Mouse (Mus musculus) adipocyte (in vitro differentiated cells): Measurements from ENCODE around the gene Dnajc13.

ENCODE experiments used
- DNase-seq: peaks from one replicate; pipeline ENCODE4 v3.0.0-alpha.2; 2016; ENCODE audit warnings: low spot score

The Dnajc13 gene

DNA sequence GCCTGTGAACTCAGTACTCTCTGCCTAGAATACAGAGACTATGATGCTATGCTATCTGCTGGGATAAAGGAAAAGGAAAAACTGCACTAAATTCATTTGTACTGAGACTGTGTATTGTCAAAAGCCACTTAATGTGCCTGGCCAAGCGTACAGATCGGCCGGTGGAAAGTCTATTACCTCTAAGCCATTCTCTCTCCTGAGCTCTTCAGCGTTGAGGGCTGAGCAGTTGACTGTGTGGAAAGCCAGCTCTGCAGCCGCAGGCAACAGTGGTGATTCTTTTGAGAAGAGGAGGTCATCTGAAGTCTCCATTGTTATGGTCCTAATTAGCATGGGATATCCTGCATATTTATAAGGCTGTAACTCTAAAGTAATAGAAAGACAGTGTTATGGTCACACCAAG, 80.4 kb downstream of the Dnajc13 start:
- DNase-seq: no peak

DNA sequence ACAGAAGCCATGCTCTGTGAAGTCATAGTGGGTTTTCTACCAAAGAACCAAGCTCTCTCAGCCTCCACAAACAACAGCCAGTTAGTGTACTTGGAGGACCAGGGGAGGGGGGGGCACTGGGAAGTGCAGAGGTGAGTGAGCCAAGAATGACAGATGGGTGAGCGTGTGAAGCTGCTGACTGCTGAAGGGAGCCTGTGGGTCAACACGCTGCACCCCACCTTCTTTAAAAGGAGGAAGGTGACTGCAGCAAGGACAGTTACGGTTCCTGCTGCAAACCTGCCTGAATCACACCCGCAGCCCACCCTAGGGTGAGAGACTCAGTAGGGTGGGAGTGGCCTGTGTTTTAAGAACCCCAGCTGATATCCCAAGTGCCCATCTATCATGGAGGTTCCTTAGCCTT, 81.1 kb downstream of the Dnajc13 start:
- no peak for DNase-seq

DNA sequence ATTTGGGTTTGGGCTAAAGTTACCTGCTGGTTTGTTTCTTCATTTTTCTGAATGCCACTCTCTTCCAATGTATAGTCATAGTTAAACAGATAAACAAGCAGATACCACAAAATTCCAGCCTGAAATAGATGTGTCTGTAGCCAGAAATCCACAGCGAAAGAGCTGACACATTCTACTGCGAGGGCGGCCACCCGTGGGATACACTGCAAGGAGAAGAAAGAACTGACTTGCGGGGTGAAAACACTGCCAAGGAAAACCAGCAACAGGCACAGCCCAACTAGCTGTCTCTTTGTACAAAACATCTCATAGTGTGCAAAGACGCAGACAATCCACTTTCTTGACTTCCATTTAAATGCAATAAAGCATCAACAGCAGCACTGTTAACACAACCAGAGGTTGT, 82.7 kb downstream of the Dnajc13 start:
- DNase-seq: no peak

DNA sequence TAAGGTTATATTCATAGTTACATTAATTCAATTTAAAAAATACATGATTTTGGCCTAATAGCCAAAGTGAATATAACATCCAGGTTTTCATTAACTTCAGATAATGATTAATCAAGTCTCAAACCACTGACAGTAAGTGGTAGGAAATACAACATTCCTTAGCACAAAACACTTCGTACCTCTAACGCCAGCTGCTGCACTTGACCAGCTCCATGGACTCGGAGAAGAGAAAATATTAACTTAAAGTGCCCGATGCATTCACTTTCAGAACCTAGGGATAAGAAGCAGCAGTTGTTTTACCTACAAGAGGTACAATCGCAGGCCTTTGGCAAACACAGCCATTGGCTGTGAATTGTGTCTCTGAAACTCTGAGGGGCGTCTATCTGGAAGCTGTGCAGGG, 90.4 kb downstream of the Dnajc13 start:
- no peak for DNase-seq

DNA sequence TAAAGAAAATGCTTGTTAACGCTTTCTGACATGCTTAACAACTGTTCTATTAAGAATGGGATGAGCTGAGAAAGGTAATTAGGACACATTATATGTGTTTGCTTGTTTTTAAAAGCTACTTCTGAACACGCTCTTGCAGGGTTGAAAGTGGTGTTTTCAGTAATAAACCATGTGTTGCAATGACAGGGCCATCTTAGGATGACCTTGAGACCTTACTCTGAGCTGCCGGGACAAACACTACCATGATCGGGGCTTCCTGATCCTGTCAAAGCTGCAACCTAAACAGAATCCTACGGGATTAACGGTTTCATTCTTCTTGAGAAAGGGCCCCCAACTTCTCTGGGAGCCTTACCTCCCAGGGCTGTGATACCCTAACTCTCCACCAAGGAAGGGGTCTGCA, 91.1 kb downstream of the Dnajc13 start:
- DNase-seq: no peak

DNA sequence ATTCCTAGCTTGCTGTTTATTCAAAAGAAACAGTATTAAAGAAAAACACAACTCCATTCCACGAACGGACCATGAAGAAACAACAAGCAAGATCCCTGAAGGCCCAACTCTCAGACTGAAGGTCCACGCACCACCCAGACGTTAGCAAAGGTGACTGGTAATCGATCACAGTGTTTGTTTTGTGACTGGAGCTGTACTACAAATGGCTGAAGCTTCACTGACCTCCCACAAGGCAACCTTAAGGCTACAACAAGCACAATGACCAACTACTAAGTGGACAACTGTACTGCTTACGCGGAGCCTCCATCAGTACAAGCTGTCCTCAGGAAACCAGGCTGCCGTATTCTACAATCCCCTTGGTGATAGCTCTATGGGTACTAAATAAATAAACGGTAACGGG, 92.7 kb downstream of the Dnajc13 start:
- DNase-seq: no peak

DNA sequence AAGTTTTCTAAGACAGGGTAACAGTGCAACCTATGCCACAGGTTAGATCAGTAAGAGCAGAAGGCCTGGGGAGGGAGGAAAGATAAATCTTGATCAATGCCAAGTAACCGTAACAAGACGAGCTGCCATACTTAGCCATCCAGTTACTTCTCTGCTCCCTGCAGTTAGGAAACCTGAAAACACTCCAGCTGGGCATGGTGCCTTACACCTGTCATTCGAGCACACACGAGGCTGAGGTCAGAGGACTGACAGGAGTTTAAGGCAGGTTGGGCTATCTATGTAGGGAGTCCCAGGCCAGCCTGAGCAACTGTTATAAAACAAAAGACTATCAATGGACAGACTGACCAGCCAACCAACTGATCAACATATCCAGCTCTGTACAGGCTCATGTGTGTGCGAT, 96.8 kb downstream of the Dnajc13 start:
- DNase-seq: no peak

DNA sequence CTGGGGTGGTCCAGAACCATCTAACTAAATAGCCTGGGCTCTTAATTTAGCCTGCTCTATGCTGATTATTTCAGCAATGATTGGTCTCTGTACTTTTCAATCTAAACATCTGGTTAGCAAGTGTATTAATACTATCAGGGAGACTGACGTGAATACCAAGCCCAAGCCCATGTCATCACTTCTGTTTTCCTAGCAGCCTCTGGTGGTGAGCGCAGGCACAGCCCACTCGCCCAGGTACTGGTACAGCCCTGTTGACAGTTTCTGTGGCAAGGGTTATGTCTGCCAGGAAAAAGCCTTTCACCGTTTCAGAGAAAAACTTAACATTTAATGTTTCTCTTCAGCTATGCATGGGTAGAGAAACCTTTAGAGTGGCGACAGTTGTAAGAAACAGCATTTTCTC, 98.5 kb downstream of the Dnajc13 start:
- DNase-seq: no peak

DNA sequence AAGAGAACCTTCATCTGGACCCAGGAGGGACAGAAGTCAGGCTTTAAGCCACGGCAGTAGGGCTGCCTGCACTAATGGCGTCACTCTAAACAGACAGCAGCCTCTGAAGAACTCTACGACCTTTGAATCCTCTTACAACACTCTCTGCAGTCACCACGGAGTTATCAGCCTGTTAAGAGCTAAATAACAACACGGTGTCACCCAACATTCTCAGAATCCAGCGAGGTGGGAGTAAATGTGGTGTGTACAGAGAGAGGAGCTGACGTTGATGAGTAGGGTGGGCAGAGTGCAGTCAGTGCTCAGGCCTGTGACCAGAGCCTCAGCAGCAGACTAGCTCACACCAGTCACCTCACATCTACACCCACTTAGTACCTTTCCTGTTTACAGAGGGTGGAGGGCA, 101.6 kb downstream of the Dnajc13 start:
- no peak for DNase-seq

DNA sequence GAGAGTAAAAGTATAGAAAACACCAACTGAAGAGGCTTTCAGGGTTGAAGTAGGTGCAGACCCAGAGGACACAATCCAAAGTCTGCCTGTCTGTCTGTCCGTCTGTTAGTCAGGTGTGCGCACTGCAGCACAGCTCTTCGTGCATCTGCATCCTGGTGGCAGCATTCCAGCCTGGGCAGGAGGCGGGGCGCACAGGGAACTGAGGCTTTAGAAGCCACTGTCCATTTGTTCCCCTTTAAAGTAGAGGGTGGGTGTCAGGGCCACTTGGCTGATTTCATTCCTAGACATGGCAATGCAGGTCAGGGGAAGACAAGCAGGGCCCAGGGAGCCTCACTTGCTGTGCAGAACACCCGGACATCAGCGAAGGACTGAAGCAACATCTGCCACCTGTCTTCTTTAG, 105.4 kb downstream of the Dnajc13 start:
- DNase-seq: no peak

DNA sequence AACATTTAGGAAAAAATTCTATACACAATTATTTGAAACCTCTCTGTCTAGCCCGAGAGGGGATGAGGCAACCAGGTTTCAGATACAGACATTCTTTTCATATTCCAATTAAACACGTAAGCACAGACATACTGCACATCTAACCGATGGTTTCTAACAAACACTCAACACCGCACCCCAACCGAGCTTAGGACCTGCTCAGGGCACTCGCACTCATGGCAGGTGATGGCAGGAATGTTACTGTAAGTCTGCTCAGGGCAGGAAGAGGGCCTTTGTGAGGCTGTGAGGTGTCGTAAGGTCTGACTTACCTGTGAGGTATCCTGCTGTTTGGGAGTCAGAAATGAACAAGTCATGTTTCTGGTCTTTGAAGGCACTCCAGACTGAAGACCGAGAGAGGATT, 106.2 kb downstream of the Dnajc13 start:
- DNase-seq: no peak

DNA sequence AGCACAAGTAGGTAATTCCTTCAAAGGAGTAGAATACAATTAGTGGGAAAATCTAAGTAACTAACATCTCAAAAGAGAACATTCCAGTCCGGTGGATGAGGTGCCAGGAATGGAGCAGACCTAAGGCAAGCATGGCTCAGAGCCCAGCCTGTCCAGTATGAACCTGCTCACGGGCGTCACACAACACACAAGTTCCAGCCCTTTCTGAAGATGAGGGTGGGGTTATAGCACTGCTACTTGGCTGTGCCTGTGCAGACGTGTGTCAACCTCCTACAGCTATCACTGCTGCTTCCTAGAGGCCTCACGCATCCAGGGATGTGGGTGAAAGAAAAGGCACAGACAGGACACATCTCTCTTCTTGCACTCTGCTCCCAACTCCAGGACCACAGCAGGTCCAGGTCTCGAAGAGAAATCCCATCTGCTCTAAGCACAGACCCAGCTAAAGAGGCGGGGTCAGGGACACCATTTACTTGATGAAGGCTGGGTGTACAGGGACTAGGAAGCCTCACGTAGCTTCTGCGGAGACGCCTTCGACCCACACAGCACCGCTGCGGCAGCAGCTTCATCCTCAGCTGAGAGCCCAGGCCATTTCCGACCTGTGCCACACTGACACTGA, 107.5 kb downstream of the Dnajc13 start:
- peak; percentile 32 for DNase-seq

DNA sequence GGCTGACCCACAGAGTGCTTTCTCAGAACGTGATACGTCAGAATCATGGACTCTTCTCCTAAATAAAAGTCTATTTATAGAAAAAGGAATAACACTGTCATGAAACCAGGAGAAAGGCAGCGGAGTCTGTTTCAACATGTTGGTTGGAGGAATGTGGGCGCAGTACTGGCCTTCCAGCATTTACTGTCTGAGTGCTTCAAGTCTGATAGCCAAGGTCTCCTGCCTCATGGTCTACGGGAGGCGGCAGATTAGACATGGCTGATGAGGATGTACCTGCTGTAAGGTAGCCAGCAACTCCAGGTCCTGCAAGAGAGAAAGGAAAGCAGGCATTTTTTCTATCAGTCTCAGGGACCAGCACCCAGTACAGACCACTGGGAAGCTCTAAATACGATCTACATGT, 110.6 kb downstream of the Dnajc13 start:
- peak; percentile 6 for DNase-seq

DNA sequence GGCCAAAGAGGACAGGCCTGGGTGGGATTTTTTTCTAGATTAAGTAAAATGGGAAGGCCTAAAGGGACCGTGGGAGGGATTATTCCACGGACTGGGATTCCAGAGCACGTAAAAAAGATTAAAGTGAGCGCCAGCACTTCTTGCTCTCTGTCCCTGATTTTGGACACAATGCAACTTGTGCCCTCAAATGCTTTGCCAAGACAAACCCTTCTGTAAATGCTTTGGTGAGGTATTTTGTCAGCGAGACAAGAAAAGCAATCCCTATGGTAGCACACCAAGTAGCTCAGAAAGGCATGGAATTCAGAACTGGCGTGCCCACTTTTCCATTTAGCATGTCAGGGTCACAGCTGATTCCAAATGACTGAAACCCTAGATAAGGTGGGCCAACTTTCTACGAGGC, 113.8 kb downstream of the Dnajc13 start:
- peak; percentile 28 for DNase-seq

DNA sequence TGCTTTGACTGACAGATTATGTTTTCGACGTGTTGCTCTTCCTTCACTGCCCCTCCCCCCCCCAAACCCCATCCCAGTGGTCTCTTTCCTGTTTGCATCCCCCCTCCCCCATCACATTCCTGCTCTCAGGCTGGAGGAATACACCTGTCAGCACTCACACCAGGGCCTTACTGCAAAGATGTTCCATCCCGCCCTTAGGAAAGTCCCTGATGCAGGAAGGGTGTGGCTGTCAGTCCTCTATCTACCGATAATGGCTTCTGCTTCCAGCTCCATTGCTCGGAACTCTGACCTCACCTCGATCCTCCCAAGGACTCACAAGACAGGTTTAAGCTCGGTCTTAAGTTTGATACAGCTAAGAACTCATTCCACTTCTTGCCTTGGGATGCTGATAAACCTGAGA, 116.0 kb downstream of the Dnajc13 start:
- DNase-seq: no peak

DNA sequence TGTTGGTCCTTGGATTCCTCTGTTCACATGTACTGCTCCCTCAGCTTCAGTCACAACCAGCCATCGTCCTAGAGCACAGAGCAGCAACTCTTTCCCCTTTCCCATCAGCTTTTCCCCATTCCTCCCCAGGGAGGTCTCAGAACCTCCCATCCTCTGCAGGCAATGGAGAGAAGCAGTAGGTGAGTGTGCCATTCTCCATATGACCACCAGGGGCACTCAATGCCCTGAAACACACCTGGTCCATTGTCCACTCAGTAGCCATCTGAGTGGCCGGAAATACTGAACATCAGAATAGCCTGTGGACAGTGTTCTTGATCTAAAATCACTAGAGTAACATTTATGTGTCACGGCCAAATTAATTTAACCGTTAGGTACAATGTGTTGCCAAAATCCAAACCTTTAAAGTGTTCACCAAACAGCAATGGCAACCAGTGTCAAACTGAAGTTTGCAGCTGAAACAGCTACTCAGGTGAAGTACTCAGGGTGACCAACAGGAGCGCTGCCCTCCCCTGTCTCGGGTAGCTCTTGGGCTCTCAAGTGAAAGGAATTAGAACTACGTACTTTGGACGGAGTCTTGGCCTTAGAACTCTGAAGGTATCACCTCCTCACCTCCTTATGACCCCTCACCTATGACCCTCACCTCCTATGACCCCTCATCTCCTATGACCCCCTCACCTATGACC, 118.3 kb downstream of the Dnajc13 start:
- no peak for DNase-seq

DNA sequence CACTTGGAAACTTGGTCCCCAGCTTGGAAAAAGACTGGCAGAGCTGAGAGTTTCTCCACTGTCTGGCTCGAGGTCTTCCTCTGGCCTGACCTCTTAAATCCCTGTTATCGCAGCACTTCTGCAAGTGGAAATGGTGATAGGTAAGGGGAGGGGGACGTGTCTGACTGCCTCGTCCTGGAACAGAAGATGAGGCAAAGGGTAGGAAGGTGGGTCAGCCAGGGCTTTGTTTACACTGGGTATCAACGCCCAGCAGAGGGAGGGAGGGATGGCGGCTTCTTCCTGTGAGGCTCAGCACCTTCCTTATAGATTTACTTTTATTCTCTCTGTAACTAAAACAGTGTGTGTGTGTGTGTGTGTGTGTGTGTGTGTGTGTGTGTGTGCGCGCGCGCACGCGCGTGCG, 119.9 kb downstream of the Dnajc13 start:
- no peak for DNase-seq

DNA sequence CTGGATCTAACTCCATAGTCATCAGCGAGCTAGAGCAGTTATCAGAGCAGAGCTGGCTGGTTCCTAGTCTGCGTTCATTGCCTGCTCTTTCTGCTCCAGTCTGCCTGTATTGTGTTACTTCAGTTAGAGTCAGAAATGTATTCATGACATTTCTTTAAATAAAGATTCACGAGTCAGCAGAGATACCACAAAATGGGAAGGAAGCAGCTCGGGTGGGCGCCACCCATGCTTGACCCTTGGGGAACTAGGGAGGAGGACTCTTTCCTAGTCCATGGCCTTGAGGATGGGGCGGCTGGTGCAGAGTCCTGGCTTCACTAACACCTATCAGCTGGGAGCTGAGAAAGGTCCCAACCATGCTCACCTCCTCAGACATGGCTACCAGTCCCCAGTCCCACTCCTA, 122.4 kb downstream of the Dnajc13 start:
- no peak for DNase-seq

DNA sequence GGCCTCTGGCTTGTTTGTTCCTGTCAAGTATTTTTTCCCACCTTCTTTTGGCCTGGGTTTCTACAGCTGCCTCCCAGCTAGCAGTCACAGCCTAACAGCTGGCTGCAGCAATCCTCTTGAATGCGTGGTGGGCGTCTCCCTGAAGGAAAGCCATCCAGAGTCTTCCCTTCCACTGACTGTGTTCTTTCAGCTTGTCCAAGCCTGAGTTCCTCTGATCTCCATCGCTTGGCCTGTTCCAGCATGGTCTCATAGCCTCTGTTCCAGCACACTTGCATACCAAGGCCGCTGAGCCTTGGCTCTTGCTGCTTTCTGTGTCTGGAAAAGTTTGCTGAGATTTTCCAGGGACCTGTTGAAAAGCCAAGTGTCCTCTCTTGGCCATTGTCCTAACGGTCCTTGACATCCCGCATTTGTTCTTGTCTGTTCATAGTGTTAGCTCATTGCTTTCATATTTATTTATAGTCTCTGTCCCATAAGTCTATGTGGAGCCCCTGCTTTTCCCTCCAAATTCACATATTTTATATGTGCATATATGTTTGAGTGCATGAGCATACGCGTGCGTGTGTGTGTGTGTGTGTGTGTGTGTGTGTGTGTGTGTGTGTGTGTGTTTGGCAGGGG, 132.5 kb downstream of the Dnajc13 start:
- DNase-seq: no peak

DNA sequence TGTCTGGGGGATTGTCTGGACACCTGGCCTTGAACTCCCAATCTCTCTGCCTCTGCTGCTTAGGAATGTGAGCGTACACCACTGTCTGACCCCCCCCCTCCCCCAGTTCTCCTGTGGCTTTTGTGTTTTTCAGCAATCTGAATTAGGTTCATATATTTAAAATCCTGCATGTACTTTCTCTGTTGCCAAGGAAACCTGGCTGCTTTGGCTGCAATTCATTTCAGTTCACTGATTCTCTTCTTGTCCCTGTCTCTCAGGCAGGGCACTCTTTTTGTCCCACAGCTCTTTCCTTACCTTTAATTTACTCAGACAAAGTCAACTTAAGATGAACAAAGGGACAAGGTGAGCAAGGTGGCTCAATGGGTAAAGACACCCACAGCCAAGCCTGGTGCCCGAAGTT, 134.6 kb downstream of the Dnajc13 start:
- DNase-seq: no peak

DNA sequence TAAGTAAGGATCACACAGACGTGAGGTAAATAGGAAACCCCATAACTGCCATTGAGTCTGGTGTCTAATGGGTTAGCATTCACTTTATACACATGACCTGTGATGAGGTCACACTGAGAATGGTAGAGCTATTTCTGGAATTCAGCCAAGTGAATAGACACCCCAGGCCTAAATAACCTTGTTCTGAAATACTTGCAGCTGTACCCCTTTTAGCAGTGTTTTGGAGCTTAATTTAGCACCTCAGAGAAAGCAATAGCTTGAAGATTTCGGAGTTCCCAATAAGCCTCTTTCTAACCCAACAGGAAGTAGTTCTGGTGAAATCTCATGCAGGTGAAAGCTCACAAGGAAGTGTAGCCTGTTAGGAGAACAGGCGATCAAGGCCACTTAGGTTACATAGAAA, 135.9 kb downstream of the Dnajc13 start, which contains the start of gene Ackr4:
Ackr4 (minus strand) TSS at position 101 of the 400 bp plus-strand sequence.
- no peak for DNase-seq

DNA sequence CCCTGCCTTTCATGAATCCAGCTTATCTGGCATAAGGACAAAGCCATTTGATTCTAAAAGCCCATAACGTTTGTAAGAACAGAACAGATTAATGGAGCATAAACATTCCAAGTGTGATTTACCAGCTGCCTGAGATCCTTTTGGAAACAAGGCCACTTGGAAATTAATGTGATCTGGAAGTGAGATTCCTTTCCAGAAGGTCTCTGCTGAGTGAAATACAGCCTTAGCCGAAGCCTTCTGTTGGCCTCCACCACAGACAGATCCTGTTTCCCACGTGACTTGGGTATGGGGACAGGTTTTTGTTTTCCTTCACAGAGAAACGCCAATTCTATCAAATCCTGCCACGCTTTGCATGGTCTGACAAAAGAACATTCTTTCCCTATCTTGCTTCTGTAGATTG, 139.1 kb downstream of the Dnajc13 start:
- no peak for DNase-seq

DNA sequence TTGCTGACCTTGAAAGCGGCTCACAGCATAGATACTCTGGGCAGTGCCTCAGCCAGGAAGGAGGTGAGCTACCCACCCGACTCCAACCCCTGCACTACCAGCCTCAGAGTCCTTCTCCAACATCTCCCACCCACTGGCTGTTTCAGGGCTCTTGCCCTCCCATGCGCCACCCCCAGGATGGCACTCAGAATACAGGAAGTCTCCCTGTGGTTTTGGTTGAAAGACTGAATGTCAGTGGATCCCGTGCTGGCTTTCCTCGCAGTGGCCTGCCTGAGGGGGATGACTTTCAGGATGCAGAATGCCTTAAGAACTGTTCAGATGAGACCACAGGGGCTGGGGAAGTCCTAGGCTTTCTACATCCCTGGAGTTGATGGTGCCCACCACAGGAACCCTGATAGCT, 139.6 kb downstream of the Dnajc13 start:
- DNase-seq: no peak

DNA sequence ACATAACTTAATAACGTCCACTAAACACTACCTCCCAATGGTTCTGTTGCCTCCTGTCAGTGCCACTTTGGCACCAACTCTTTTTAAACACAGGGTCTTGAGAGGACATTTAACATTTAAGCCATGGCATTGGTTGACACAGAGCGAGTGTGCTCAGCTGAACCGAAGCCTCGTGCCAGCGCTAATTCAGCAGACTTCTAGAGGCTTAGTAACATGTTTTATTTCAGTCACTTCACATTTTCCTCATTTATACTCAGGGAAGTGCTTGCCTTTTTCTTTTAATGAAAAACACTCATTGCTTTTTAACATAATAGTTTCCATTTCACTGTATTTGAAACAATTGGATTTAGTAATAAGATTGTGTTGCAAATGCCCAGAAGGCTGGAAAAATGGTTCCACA, 153.6 kb downstream of the Dnajc13 start:
- no peak for DNase-seq
